Mouse (Mus musculus): ENCODE data around the gene Olfr1216. TPM values are rescaled to one million over a fixed set of nuclear protein-coding genes. Genes with fewer than 3 reads are reported as not detected.
"Not testable (repeated sequence)": the region's sequence is repeated elsewhere in the genome, so short reads cannot be mapped to it uniquely, and the experiment has no call there.

Olfr1216 gene
- total and polyA plus RNA-seq, 3 experiments, result not detected

- Histone ChIP-seq H3K36me3 (replicated peaks in 1 of 2; ENCODE audit: control insufficient read depth in 1 of 2, insufficient read depth in 1 of 2, low read length in 1 of 2) (no peaks in the 10 kb centered on the region), H3K4me3 (replicated peaks in 1 of 3; ENCODE audit: low read depth in 2 of 3, low read length in 2 of 3, poor library complexity in 1 of 3) (no peak within 1 kb of the TSS), H3K4me2 (ENCODE audit: insufficient read depth, low read depth, poor library complexity, severe bottlenecking) (no peak within 1 kb of the TSS), H3K9me3 (replicated peaks; ENCODE audit: low read length) (peaks cover 11% of the 10 kb centered on the region), H3K4me1 (ENCODE audit: control insufficient read depth in 1 of 2, insufficient read depth in 2 of 2) (no peaks in the 10 kb centered on the region), H3K79me2 (replicated peaks; ENCODE audit: control insufficient read depth, extremely low read depth, insufficient read depth, poor library complexity, severe bottlenecking) (no peaks in the 10 kb centered on the region), H3K27me3 (replicated peaks) (no peaks in the 10 kb centered on the region), H3K9ac (ENCODE audit: insufficient read depth, low read depth) (no peak within 1 kb of the TSS), H3K27ac (ENCODE audit: insufficient read depth, low read depth) (no peak within 1 kb of the TSS)
- no peak for DNase-seq (ENCODE audit: extremely low read depth)
- TF ChIP-seq NELFE (IDR thresholded peaks at IDR 0.05; ENCODE audit: low read depth, low read length) (no peak), ZC3H11A (IDR thresholded peaks at IDR 0.05; ENCODE audit: low read depth, low read length) (no peak), ELF1 (IDR thresholded peaks at IDR 0.05; ENCODE audit: low read depth, low read length) (no peak), MEF2A (IDR thresholded peaks at IDR 0.05; ENCODE audit: borderline replicate concordance, low read depth, low read length) (no peak), RAD21 (IDR thresholded peaks at IDR 0.05; ENCODE audit: low read depth, low read length) (no peak), MAX (IDR thresholded peaks at IDR 0.05; ENCODE audit: low read length) (no peak), UBTF (IDR thresholded peaks at IDR 0.05; ENCODE audit: low read depth, low read length) (no peak), RCOR1 (conservative IDR thresholded peaks at IDR 0.05; ENCODE audit: low read depth, low read length) (no peak), JUND (conservative IDR thresholded peaks at IDR 0.05; ENCODE audit: low read depth, low read length) (no peak), IRF4 (IDR thresholded peaks at IDR 0.05; ENCODE audit: low read depth, low read length) (no peak), MXI1 (IDR thresholded peaks at IDR 0.05; ENCODE audit: low read depth, low read length) (no peak), SMC3 (IDR thresholded peaks at IDR 0.05; ENCODE audit: low read depth, low read length) (no peak), ZKSCAN1 (IDR thresholded peaks at IDR 0.05; ENCODE audit: borderline replicate concordance, low read depth, low read length) (no peak)
- dilution Hi-C loops (cut with MboI; ENCODE audit: extremely low pct_ligation_motif_present, extremely low pct_unique_long_range_greater_than_20kb, low sequenced_read_pairs), result no loop called here
- in situ Hi-C loops (cut with MboI; ENCODE audit: low pct_ligation_motif_present, low pct_unique_long_range_greater_than_20kb, low sequenced_read_pairs), result no loop called here
Observed at GRCm38 (mm10) chr2:89031965-89032364, 13.8 kb upstream of the Olfr1216 start, which contains the start of gene Olfr1217. Gene Olfr1217 (minus strand): TSS chr2:89032065.

GRCm38 (mm10) chr2:89021436-89021835, 3.3 kb upstream of the Olfr1216 start:
- DNase-seq (ENCODE audit: extremely low read depth); H3K79me2 ChIP-seq (replicated peaks; ENCODE audit: control insufficient read depth, extremely low read depth, insufficient read depth, poor library complexity, severe bottlenecking); H3K9me3 ChIP-seq (replicated peaks; ENCODE audit: low read length); H3K27me3 ChIP-seq (replicated peaks); H3K4me3 ChIP-seq (replicated peaks in 1 of 3; ENCODE audit: low read depth in 2 of 3, low read length in 2 of 3, poor library complexity in 1 of 3); H3K27ac ChIP-seq (ENCODE audit: insufficient read depth, low read depth); H3K36me3 ChIP-seq (replicated peaks in 1 of 2; ENCODE audit: control insufficient read depth in 1 of 2, insufficient read depth in 1 of 2, low read length in 1 of 2); H3K9ac ChIP-seq (ENCODE audit: insufficient read depth, low read depth); H3K4me2 ChIP-seq (ENCODE audit: insufficient read depth, low read depth, poor library complexity, severe bottlenecking); dilution Hi-C loops (cut with MboI; ENCODE audit: extremely low pct_ligation_motif_present, extremely low pct_unique_long_range_greater_than_20kb, low sequenced_read_pairs); H3K4me1 ChIP-seq (ENCODE audit: control insufficient read depth in 1 of 2, insufficient read depth in 2 of 2); in situ Hi-C loops (cut with MboI; ENCODE audit: low pct_ligation_motif_present, low pct_unique_long_range_greater_than_20kb, low sequenced_read_pairs): not testable (repeated sequence)

- Histone ChIP-seq H3K79me2 (replicated peaks; ENCODE audit: control insufficient read depth, extremely low read depth, insufficient read depth, poor library complexity, severe bottlenecking) (no peaks in the 10 kb centered on the region), H3K27me3 (replicated peaks) (no peaks in the 10 kb centered on the region), H3K4me3 (replicated peaks in 1 of 3; ENCODE audit: low read depth in 2 of 3, low read length in 2 of 3, poor library complexity in 1 of 3) (no peak within 1 kb of the TSS), H3K9ac (ENCODE audit: insufficient read depth, low read depth) (no peak within 1 kb of the TSS), H3K36me3 (replicated peaks in 1 of 2; ENCODE audit: control insufficient read depth in 1 of 2, insufficient read depth in 1 of 2, low read length in 1 of 2) (no peaks in the 10 kb centered on the region), H3K27ac (ENCODE audit: insufficient read depth, low read depth) (no peak within 1 kb of the TSS), H3K4me1 (ENCODE audit: control insufficient read depth in 1 of 2, insufficient read depth in 2 of 2) (no peaks in the 10 kb centered on the region), H3K9me3 (replicated peaks; ENCODE audit: low read length) (peaks cover 10% of the 10 kb centered on the region), H3K4me2 (ENCODE audit: insufficient read depth, low read depth, poor library complexity, severe bottlenecking) (no peak within 1 kb of the TSS)
- in situ Hi-C loops (cut with MboI; ENCODE audit: low pct_ligation_motif_present, low pct_unique_long_range_greater_than_20kb, low sequenced_read_pairs) (no loop called here), dilution Hi-C loops (cut with MboI; ENCODE audit: extremely low pct_ligation_motif_present, extremely low pct_unique_long_range_greater_than_20kb, low sequenced_read_pairs) (no loop called here)
- DNase-seq (ENCODE audit: extremely low read depth), result no peak
- TF ChIP-seq CHD2 (IDR thresholded peaks at IDR 0.05; ENCODE audit: low read length), result no peak
- TF ChIP-seq ELF1 (IDR thresholded peaks at IDR 0.05; ENCODE audit: low read depth, low read length), result no peak
- TF ChIP-seq NRF1 (IDR thresholded peaks at IDR 0.05; ENCODE audit: low read depth, low read length), result no peak
- no peak for TF ChIP-seq GABPA (IDR thresholded peaks at IDR 0.05; ENCODE audit: insufficient replicate concordance, low read depth, low read length)
- TF ChIP-seq IRF4 (IDR thresholded peaks at IDR 0.05; ENCODE audit: low read depth, low read length), result no peak
- no peak for TF ChIP-seq POLR2AphosphoS2 (IDR thresholded peaks at IDR 0.05; ENCODE audit: low read depth, low read length)
- TF ChIP-seq SMC3 (IDR thresholded peaks at IDR 0.05; ENCODE audit: low read depth, low read length), result no peak
- no peak for TF ChIP-seq HCFC1 (IDR thresholded peaks at IDR 0.05; ENCODE audit: low read depth, low read length)
- no peak for TF ChIP-seq ZC3H11A (IDR thresholded peaks at IDR 0.05; ENCODE audit: low read depth, low read length)
- no peak for TF ChIP-seq TCF12 (IDR thresholded peaks at IDR 0.05; ENCODE audit: low read depth, low read length)
- TF ChIP-seq MAX (IDR thresholded peaks at IDR 0.05; ENCODE audit: low read length), result no peak
- TF ChIP-seq MEF2A (IDR thresholded peaks at IDR 0.05; ENCODE audit: borderline replicate concordance, low read depth, low read length), result no peak
- TF ChIP-seq E2F4 (IDR thresholded peaks at IDR 0.05; ENCODE audit: insufficient replicate concordance, low read depth, low read length), result no peak
- TF ChIP-seq POLR2A (IDR thresholded peaks at IDR 0.05; ENCODE audit: low read depth, low read length), result no peak
- TF ChIP-seq MYC (IDR thresholded peaks at IDR 0.05; ENCODE audit: low read depth, low read length), result no peak
- no peak for TF ChIP-seq BHLHE40 (IDR thresholded peaks at IDR 0.05; ENCODE audit: low read depth, low read length)
- TF ChIP-seq MAFK (IDR thresholded peaks at IDR 0.05; ENCODE audit: insufficient replicate concordance, low read length), result no peak
- no peak for TF ChIP-seq EP300 (IDR thresholded peaks at IDR 0.05; ENCODE audit: low read length)
- no peak for TF ChIP-seq ZNF384 (IDR thresholded peaks at IDR 0.05; ENCODE audit: low read depth, low read length)
Observed at GRCm38 (mm10) chr2:89006873-89007272, 11.3 kb downstream of the Olfr1216 start, which contains the start of gene Olfr1215. Gene Olfr1215 (minus strand): TSS chr2:89006973.
